Mouse (Mus musculus) C2C12 (cell line): ENCODE measurements around the gene Rnf145.

ENCODE experiments used
- CEBPB ChIP-seq: IDR thresholded peaks from one replicate; pipeline ENCODE4 v1.6.1; 2011; ENCODE audit warnings: low read depth, mild to moderate bottlenecking, control low read depth, moderate library complexity
- CTCF ChIP-seq: IDR thresholded peaks from one replicate; pipeline ENCODE4 v1.5.1; 2011; ENCODE audit not compliant: control insufficient read depth, insufficient read depth, insufficient read length
- MYOG ChIP-seq: IDR thresholded peaks from one replicate; pipeline ENCODE4 v1.6.1; 2011; ENCODE audit not compliant: control insufficient read depth, insufficient read length; ENCODE audit errors: extremely low read depth

- TF ChIP-seq CTCF (no peak), CEBPB (no peak), MYOG (no peak)
These were observed 94.8 kb downstream of the Rnf145 start for GRCm38 (mm10) chr11:44613411-44614180.
